9 mouse cellular contexts compared by ENCODE assay signal in the genomic region with DNA sequence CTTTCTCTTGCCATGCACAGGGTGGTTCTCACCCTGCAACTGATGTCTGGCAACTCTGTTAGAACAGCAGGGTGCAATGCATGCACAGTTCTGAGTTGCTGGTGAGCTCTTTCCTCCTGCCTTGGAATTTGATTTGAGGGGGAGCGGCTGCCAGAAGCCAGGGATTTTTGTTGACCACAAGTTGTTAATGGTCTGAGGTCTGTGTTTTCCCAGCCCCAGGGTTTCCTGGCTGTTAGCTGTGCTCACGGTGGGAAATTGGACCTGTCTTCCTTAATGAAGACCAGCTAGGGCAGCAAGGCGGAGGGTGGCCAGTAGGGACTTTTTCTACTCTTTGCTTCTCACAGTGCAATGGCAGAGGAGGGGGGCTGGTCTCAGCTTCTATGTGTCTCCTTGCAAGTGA. TPM values are rescaled to one million over a fixed set of nuclear protein-coding genes. Genes with fewer than 3 reads are reported as not detected.
A peak's percentile ranks its signal among the peaks of the same experiment; 100 is the strongest.
DNase-seq lines count a peak whose midpoint lies in the region; ATAC-seq lines count a peak whose summit lies in the region.
"Had no signal": no experiment of that assay in that cellular context is flagged by ENCODE, and none has a peak within 500 bp of the region (broad histone marks: within the 10 kb centered on the region; RNA-seq: fewer than 3 reads in every experiment).

No protein-coding gene starts in this region.

- H3K4me3 ChIP-seq in heart, embryonic 13.5 days, result no peak overlapping the region
- H3K4me3 ChIP-seq in heart, embryonic 10.5 days, result no peak overlapping the region
- no peak overlapping the region for H3K4me3 ChIP-seq in embryonic facial prominence, embryonic 13.5 days
- H3K4me3 ChIP-seq in limb, embryonic 10.5 days, result no peak overlapping the region

- 44% methylated on average over 3 of the region's 3 CpGs for WGBS in heart, embryonic 13.5 days
- WGBS in heart, embryonic 10.5 days, result 50% methylated on average over 3 of the region's 3 CpGs
- WGBS in embryonic facial prominence, embryonic 13.5 days, result 17% methylated on average over 3 of the region's 3 CpGs
- WGBS in limb, embryonic 10.5 days, result 20% methylated on average over 3 of the region's 3 CpGs

- H3K4me1 ChIP-seq in heart, embryonic 13.5 days, result peaks cover 67% of the 10 kb centered on the region
- H3K4me1 ChIP-seq in heart, embryonic 10.5 days, result peaks cover 48% of the 10 kb centered on the region
- H3K4me1 ChIP-seq in embryonic facial prominence, embryonic 13.5 days, result peaks cover 75% of the 10 kb centered on the region
- peaks cover 52% of the 10 kb centered on the region for H3K4me1 ChIP-seq in limb, embryonic 10.5 days

- ATAC-seq in heart, embryonic 13.5 days (ENCODE audit: extremely low read depth, insufficient number of reproducible peaks, low FRiP score, low TSS enrichment), result no peak
- no peak for ATAC-seq in embryonic facial prominence, embryonic 13.5 days (ENCODE audit: insufficient number of reproducible peaks, insufficient read depth, low FRiP score, low TSS enrichment, low read depth)
- no peak for ATAC-seq in erythroblast, adult 5-6 weeks (replicated peaks; ENCODE audit: low FRiP score, poor library complexity, severe bottlenecking)

- no peaks in the 10 kb centered on the region for H3K9me3 ChIP-seq in heart, embryonic 13.5 days
- H3K9me3 ChIP-seq in heart, embryonic 10.5 days, result no peaks in the 10 kb centered on the region
- no peaks in the 10 kb centered on the region for H3K9me3 ChIP-seq in embryonic facial prominence, embryonic 13.5 days
- H3K9me3 ChIP-seq in limb, embryonic 10.5 days (replicated peaks), result no peaks in the 10 kb centered on the region

- peak overlapping the region; percentile 96 for H3K27ac ChIP-seq in heart, embryonic 13.5 days (replicated peaks)
- H3K27ac ChIP-seq in heart, embryonic 10.5 days, result no peak overlapping the region
- peak overlapping the region; percentile 95 for H3K27ac ChIP-seq in embryonic facial prominence, embryonic 13.5 days
- H3K27ac ChIP-seq in limb, embryonic 10.5 days, result peak overlapping the region; percentile 85

- no peaks in the 10 kb centered on the region for H3K27me3 ChIP-seq in heart, embryonic 13.5 days (replicated peaks)
- no peaks in the 10 kb centered on the region for H3K27me3 ChIP-seq in heart, embryonic 10.5 days (ENCODE audit: insufficient read depth, poor library complexity, severe bottlenecking)
- H3K27me3 ChIP-seq in embryonic facial prominence, embryonic 13.5 days, result no peaks in the 10 kb centered on the region
- no peaks in the 10 kb centered on the region for H3K27me3 ChIP-seq in limb, embryonic 10.5 days (ENCODE audit: low read depth, poor library complexity, severe bottlenecking)

- H3K36me3 ChIP-seq in heart, embryonic 13.5 days, result peaks cover 37% of the 10 kb centered on the region
- peaks cover 17% of the 10 kb centered on the region; the same call in 1 of the 2 replicates for H3K36me3 ChIP-seq in heart, embryonic 10.5 days
- H3K36me3 ChIP-seq in embryonic facial prominence, embryonic 13.5 days, result peaks cover 68% of the 10 kb centered on the region
- peaks cover 20% of the 10 kb centered on the region for H3K36me3 ChIP-seq in limb, embryonic 10.5 days

- no peak for DNase-seq in heart, embryonic 10.5 days (ENCODE audit: low spot score)
- peak; percentile 11 for DNase-seq in MN1 (ENCODE audit: low spot score)
- peak; percentile 58 for DNase-seq in limb, embryonic 10.5 days (ENCODE audit: low spot score)
- DNase-seq in adrenal gland, adult 8-10 months, result no peak
- DNase-seq in B cell, adult 2 months, result no peak
- DNase-seq: right cerebral cortex, postnatal 4 days had no signal

- H3K4me2 ChIP-seq in heart, embryonic 13.5 days, result no peak overlapping the region
- peak overlapping the region; percentile 23 for H3K4me2 ChIP-seq in embryonic facial prominence, embryonic 13.5 days

- no peak overlapping the region for H3K9ac ChIP-seq in heart, embryonic 13.5 days
- H3K9ac ChIP-seq in embryonic facial prominence, embryonic 13.5 days, result no peak overlapping the region

RNA-seq across cellular contexts. Expression of a gene that starts 45.7 kb away (rescaled TPM):
- 44.3 and 48.8 TPM in 2 replicates for polyA plus RNA-seq in heart, embryonic 13.5 days (2015; fragmentation: Nextera tagmentation; extraction: Ambion mirVana)
- polyA plus RNA-seq in heart, embryonic 10.5 days (2016; fragmentation: Nextera tagmentation; extraction: Ambion mirVana), result 31.3 and 37.4 TPM in 2 replicates
- polyA plus RNA-seq in embryonic facial prominence, embryonic 13.5 days (2015; fragmentation: Nextera tagmentation; extraction: Ambion mirVana), result 104 and 111 TPM in 2 replicates
- 13.5 and 21.4 TPM in 2 replicates for polyA plus RNA-seq in limb, embryonic 10.5 days (2016; fragmentation: Nextera tagmentation; extraction: Ambion mirVana)
- 10 to 100 TPM; 27.1 to 42.7 (median 35.2) TPM for total RNA-seq in adrenal gland, adult 8-10 months (2022)
- 3.1 and 7.5 TPM in 2 replicates for total RNA-seq in erythroblast, adult 5-6 weeks (2015; ENCODE audit: low replicate concordance)
- 3.6 and 3.9 TPM in 2 replicates for total RNA-seq in erythroblast, adult 5-6 weeks (2017; ENCODE audit: low replicate concordance)

Comparison
In these comparisons a context has a peak if more than half of its experiments do, and no peak if none do; other contexts are left out.
1. DNase-seq: peak in MN1 (single experiment) and limb, embryonic 10.5 days (single experiment); none in heart, embryonic 10.5 days (single experiment), adrenal gland, adult 8-10 months (single experiment) and B cell, adult 2 months (0 of 2).